Mouse (Mus musculus) erythroblast, embryonic 14.5 days (primary cell): ENCODE measurements around the gene 1700034J05Rik. TPM values are rescaled to one million over a fixed set of nuclear protein-coding genes. Genes with fewer than 3 reads are reported as not detected.

Source experiments
- H3K27me3 ChIP-seq: 2 replicates; pipeline ENCODE4 v1.6.1; 2012; ENCODE audit warnings: inconsistent platforms; ENCODE audit not compliant: control insufficient read depth
- H3K36me3 ChIP-seq: 2 replicates; pipeline ENCODE4 v1.6.1; 2012; ENCODE audit warnings: mild to moderate bottlenecking, inconsistent platforms; ENCODE audit not compliant: control insufficient read depth
- H3K4me1 ChIP-seq: 2 replicates; pipeline ENCODE4 v1.6.1; 2012; ENCODE audit warnings: inconsistent platforms; ENCODE audit not compliant: control insufficient read depth
- H3K4me3 ChIP-seq: replicated peaks from 2 replicates; pipeline ENCODE3; 2012; ENCODE audit warnings: moderate library complexity, mild to moderate bottlenecking, inconsistent platforms
- H3K9me3 ChIP-seq: 2 replicates; pipeline ENCODE4 v1.6.1; 2012; ENCODE audit warnings: low read length, inconsistent platforms, mixed read lengths; ENCODE audit not compliant: control insufficient read depth
- GATA1 ChIP-seq: IDR thresholded peaks from 2 replicates; pipeline ENCODE4 v1.6.1; 2012; ENCODE audit warnings: low read length, inconsistent platforms, mixed read lengths
- TAL1 ChIP-seq: IDR thresholded peaks from 3 replicates; pipeline ENCODE4 v1.6.1; 2012; ENCODE audit warnings: low read length, inconsistent platforms, mixed read lengths
- polyA plus RNA-seq: library from polyadenylated mRNA; stranded (reverse); fragments of >175 nt; gene quantifications from 2 replicates; pipeline ENCODE4 v1.2.3, GENCODE M21; 2012

The 1700034J05Rik gene
- not detected in 2 replicates for polyA plus RNA-seq

GRCm38 (mm10) chr6:146954258-146954657 lies at the start of gene 1700034J05Rik:
TSS of gene 1700034J05Rik (minus strand) at chr6:146954422.
- no peak within 1 kb of the TSS for H3K4me3 ChIP-seq
- no peaks in the 10 kb centered on the region for H3K27me3 ChIP-seq
- no peaks in the 10 kb centered on the region for H3K36me3 ChIP-seq
- no peaks in the 10 kb centered on the region for H3K9me3 ChIP-seq
- TF ChIP-seq GATA1, result no peak
- TF ChIP-seq TAL1, result no peak
- H3K4me1 ChIP-seq, result peaks cover 23% of the 10 kb centered on the region

GRCm38 (mm10) chr6:146999755-147000154 lies 45.5 kb upstream of the 1700034J05Rik start:
- Histone ChIP-seq H3K27me3 (no peaks in the 10 kb centered on the region), H3K4me3 (no peak overlapping the region), H3K9me3 (no peaks in the 10 kb centered on the region), H3K36me3 (no peaks in the 10 kb centered on the region; the same call in 1 of the 2 replicates), H3K4me1 (no peaks in the 10 kb centered on the region)
- no peak for TF ChIP-seq TAL1
- TF ChIP-seq GATA1, result no peak

- H3K4me3 ChIP-seq, result no peak overlapping the region
- H3K4me1 ChIP-seq, result no peaks in the 10 kb centered on the region
- no peaks in the 10 kb centered on the region; the same call in 1 of the 2 replicates for H3K36me3 ChIP-seq
- H3K9me3 ChIP-seq, result no peaks in the 10 kb centered on the region
- no peaks in the 10 kb centered on the region for H3K27me3 ChIP-seq
- TF ChIP-seq GATA1 (no peak), TAL1 (no peak)
These were observed 45.1 kb upstream of the 1700034J05Rik start for GRCm38 (mm10) chr6:146999302-146999701.

GRCm38 (mm10) chr6:146998710-146999109 lies 44.5 kb upstream of the 1700034J05Rik start:
- no peak overlapping the region for H3K4me3 ChIP-seq
- H3K27me3 ChIP-seq, result no peaks in the 10 kb centered on the region
- TF ChIP-seq TAL1 (no peak), GATA1 (no peak)
- H3K36me3 ChIP-seq, result no peaks in the 10 kb centered on the region; the same call in 1 of the 2 replicates
- no peaks in the 10 kb centered on the region for H3K9me3 ChIP-seq
- no peaks in the 10 kb centered on the region for H3K4me1 ChIP-seq

GRCm38 (mm10) chr6:146997006-146997405 lies 42.8 kb upstream of the 1700034J05Rik start:
- Histone ChIP-seq H3K27me3 (no peaks in the 10 kb centered on the region), H3K9me3 (no peaks in the 10 kb centered on the region), H3K4me3 (no peak overlapping the region), H3K4me1 (no peaks in the 10 kb centered on the region), H3K36me3 (no peaks in the 10 kb centered on the region; the same call in 1 of the 2 replicates)
- TF ChIP-seq TAL1 (no peak), GATA1 (no peak)

GRCm38 (mm10) chr6:146995878-146996277 lies 41.7 kb upstream of the 1700034J05Rik start:
- no peak for TF ChIP-seq TAL1
- no peak for TF ChIP-seq GATA1
- no peak overlapping the region for H3K4me3 ChIP-seq
- H3K36me3 ChIP-seq, result no peaks in the 10 kb centered on the region; the same call in 1 of the 2 replicates
- H3K9me3 ChIP-seq, result no peaks in the 10 kb centered on the region
- no peaks in the 10 kb centered on the region for H3K27me3 ChIP-seq
- H3K4me1 ChIP-seq, result no peaks in the 10 kb centered on the region

GRCm38 (mm10) chr6:146995391-146995790 lies 41.2 kb upstream of the 1700034J05Rik start:
- Histone ChIP-seq H3K27me3 (no peaks in the 10 kb centered on the region), H3K4me3 (no peak overlapping the region), H3K4me1 (no peaks in the 10 kb centered on the region), H3K9me3 (no peaks in the 10 kb centered on the region), H3K36me3 (no peaks in the 10 kb centered on the region; the same call in 1 of the 2 replicates)
- TF ChIP-seq GATA1 (no peak), TAL1 (no peak)

- TF ChIP-seq TAL1 (no peak), GATA1 (no peak)
- Histone ChIP-seq H3K4me3 (no peak overlapping the region), H3K4me1 (no peaks in the 10 kb centered on the region), H3K36me3 (no peaks in the 10 kb centered on the region; the same call in 1 of the 2 replicates), H3K9me3 (no peaks in the 10 kb centered on the region), H3K27me3 (no peaks in the 10 kb centered on the region)
These were observed 40.0 kb upstream of the 1700034J05Rik start for GRCm38 (mm10) chr6:146994236-146994635.

GRCm38 (mm10) chr6:146984569-146984968 lies 30.3 kb upstream of the 1700034J05Rik start:
- no peak for TF ChIP-seq GATA1
- no peak for TF ChIP-seq TAL1
- no peak overlapping the region for H3K4me3 ChIP-seq
- no peaks in the 10 kb centered on the region for H3K27me3 ChIP-seq
- H3K9me3 ChIP-seq, result no peaks in the 10 kb centered on the region
- H3K36me3 ChIP-seq, result no peaks in the 10 kb centered on the region; the same call in 1 of the 2 replicates
- H3K4me1 ChIP-seq, result no peaks in the 10 kb centered on the region
